Mouse (Mus musculus) brain, embryonic 14.5 days (tissue): Measurements from ENCODE around the gene Jhy. TPM values are rescaled to one million over a fixed set of nuclear protein-coding genes. Genes with fewer than 3 reads are reported as not detected.

Source experiments
- DNase-seq: peaks from one replicate; pipeline ENCODE4 v3.0.0-alpha.2; 2011; ENCODE audit warnings: low read depth
- CTCF ChIP-seq: fragments of 200-500 bp; IDR thresholded peaks from 2 replicates; pipeline ENCODE4 v1.5.1; 2012; ENCODE audit warnings: inconsistent platforms, mild to moderate bottlenecking, moderate library complexity, borderline replicate concordance; ENCODE audit not compliant: insufficient read depth, insufficient read length; ENCODE audit errors: extremely low read depth
- POLR2A ChIP-seq: fragments of 200-500 bp; IDR thresholded peaks from 2 replicates; pipeline ENCODE4 v1.6.1; 2012; ENCODE audit warnings: mild to moderate bottlenecking, inconsistent platforms, borderline replicate concordance; ENCODE audit not compliant: poor library complexity, insufficient read depth, insufficient read length, severe bottlenecking; ENCODE audit errors: extremely low read depth
- polyA plus RNA-seq: library from polyadenylated mRNA; depleted of rRNA; stranded (reverse); fragments of >200 nt; gene quantifications from 2 replicates; pipeline ENCODE4 v1.2.3, GENCODE M21; 2012

Jhy gene
- polyA plus RNA-seq, 1 experiment = 1.1 TPM

GRCm38 (mm10) chr9:40908411-40908810 lies 55.5 kb downstream of the Jhy start:
- TF ChIP-seq POLR2A (no peak), CTCF (no peak)
- DNase-seq = no peak

GRCm38 (mm10) chr9:40907413-40907812 lies 56.5 kb downstream of the Jhy start:
- TF ChIP-seq POLR2A = no peak
- TF ChIP-seq CTCF = no peak
- peak; percentile 61 for DNase-seq

GRCm38 (mm10) chr9:40892456-40892855 lies 71.5 kb downstream of the Jhy start:
- DNase-seq = peak; percentile 40
- TF ChIP-seq POLR2A (no peak), CTCF (no peak)

- no peak for TF ChIP-seq POLR2A
- no peak for TF ChIP-seq CTCF
- peak; percentile 60 for DNase-seq
These were observed 74.5 kb downstream of the Jhy start for GRCm38 (mm10) chr9:40889389-40889788.

- TF ChIP-seq POLR2A (no peak), CTCF (no peak)
- peak; percentile 28 for DNase-seq
These were observed 78.2 kb downstream of the Jhy start for GRCm38 (mm10) chr9:40885669-40886068.

- no peak for TF ChIP-seq CTCF
- TF ChIP-seq POLR2A = no peak
- DNase-seq = peak; percentile 9
These were observed 84.9 kb downstream of the Jhy start for GRCm38 (mm10) chr9:40878998-40879397.

- DNase-seq = peak; percentile 34
These were observed 85.5 kb downstream of the Jhy start for GRCm38 (mm10) chr9:40878291-40878945.

GRCm38 (mm10) chr9:40877881-40878235 lies 86.1 kb downstream of the Jhy start:
- no peak for TF ChIP-seq CTCF
- TF ChIP-seq POLR2A = no peak
- DNase-seq = peak; percentile 52

More at GRCm38 (mm10) chr9:40878291-40878945, 85.5 kb downstream of the Jhy start:
- TF ChIP-seq POLR2A (no peak), CTCF (no peak)

- peak; percentile 47 for DNase-seq
- TF ChIP-seq POLR2A (no peak), CTCF (no peak)
These were observed 86.6 kb downstream of the Jhy start for GRCm38 (mm10) chr9:40877146-40877880.

GRCm38 (mm10) chr9:40876693-40877092 lies 87.2 kb downstream of the Jhy start:
- no peak for TF ChIP-seq CTCF
- no peak for TF ChIP-seq POLR2A
- no peak for DNase-seq

- peak; percentile 44 for DNase-seq
- TF ChIP-seq CTCF (no peak), POLR2A (no peak)
These were observed 87.8 kb downstream of the Jhy start for GRCm38 (mm10) chr9:40876164-40876563.

GRCm38 (mm10) chr9:40875431-40875830 lies 88.5 kb downstream of the Jhy start:
- peak; percentile 37 for DNase-seq

More at GRCm38 (mm10) chr9:40875431-40875830, 88.5 kb downstream of the Jhy start:
- TF ChIP-seq CTCF = no peak
- no peak for TF ChIP-seq POLR2A
